Mouse (Mus musculus) neutrophil, adult 5-6 weeks (primary cell): ENCODE data around the gene D130043K22Rik. TPM values are rescaled to one million over a fixed set of nuclear protein-coding genes. Genes with fewer than 3 reads are reported as not detected.

ENCODE experiments used
- ATAC-seq: fragments of 151-379, 151-347 bp; 2 replicates; pipeline ENCODE4 v1.8.0; 2017; ENCODE audit warnings: mild to moderate bottlenecking, moderate TSS enrichment; ENCODE audit not compliant: insufficient number of reproducible peaks, poor library complexity, low FRiP score, severe bottlenecking; ENCODE audit errors: extremely low read depth
- total RNA-seq: library from RNA; stranded (forward); fragments of 200-1000 nt; gene quantifications from 2 replicates; pipeline ENCODE4 v1.2.3, GENCODE M21; 2017

D130043K22Rik gene
- total RNA-seq, 1 experiment from 2014 or later = not detected

DNA sequence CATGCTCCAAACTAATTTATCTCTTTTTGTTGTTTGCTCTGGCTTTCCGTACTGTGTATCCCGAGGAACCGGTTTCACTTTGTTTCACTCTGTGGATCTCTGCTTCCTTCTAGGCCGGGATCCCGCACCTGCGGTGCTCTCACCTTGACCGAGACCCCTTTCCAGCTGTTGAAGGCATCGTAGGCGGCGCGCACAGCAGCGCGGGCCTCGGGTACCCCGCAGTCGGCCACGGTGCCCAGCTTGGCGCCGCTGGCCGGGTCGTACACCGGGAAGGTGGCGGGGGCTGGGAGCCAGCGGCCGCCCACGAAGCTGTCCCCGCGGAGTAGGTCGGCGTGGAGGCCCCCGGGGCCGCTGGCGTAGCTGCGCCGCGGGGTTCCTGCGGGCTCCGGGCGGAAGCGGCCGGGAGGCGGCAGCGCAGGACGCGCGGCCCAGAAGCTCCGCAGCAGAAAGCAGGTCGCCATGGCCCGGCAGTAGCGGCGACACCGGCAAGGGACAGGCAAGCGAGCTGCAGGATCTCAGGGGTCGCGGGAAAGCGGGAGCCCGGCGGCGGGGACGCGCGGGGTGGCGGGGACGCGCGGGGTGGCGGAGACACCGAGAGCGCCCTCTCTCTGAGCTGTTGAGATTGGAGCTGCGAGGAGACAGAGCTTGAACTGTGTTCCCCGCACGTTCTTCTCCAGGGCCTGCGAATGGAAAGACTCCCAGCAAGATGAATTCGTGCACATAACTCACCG is 92.3 kb downstream of the D130043K22Rik start, which contains the start of gene Aldh5a1:
Gene Aldh5a1, minus strand, starts transcription at position 554 of the 731 bp plus-strand sequence.
- ATAC-seq = 0 out of 2 replicates have a peak, but pooled peaks have one; percentile 21

DNA sequence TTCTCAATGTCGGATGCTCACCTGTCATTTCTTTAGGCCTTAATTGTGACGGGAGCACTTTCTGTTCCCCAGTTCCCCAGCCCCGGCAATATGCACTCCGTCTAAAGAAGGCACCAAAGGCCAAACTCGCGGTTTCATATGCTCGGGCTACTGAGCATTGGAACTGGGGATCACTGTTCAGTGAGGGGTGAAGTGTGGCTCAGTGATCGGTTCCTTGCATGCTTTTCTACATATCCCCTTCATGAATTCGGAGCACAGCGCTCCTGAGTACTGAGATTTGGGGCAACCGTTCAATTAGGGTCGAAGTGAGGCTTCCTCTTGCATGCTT is 92.9 kb downstream of the D130043K22Rik start:
- ATAC-seq = 0 out of 2 replicates have a peak, but pooled peaks have one; percentile 6

DNA sequence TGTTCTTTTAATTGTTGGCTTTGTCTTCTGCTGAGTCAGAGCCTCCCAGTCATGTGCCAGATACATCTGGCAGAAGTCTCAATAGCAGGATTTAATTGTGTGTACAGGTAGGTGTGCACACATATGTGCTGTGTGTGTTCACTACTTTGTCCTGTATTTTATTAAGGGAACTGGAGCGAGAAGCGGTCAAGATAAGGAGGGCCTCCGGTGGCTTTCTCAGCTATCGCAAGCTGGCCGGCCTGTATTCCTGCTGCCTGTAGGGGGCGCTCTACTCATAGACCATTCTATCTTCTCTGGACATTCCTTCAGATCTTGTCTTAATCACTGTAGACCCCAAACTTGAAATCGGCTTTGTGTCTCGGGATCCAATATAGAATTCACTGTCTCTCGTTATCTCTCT is 93.7 kb downstream of the D130043K22Rik start:
- no peak for ATAC-seq

DNA sequence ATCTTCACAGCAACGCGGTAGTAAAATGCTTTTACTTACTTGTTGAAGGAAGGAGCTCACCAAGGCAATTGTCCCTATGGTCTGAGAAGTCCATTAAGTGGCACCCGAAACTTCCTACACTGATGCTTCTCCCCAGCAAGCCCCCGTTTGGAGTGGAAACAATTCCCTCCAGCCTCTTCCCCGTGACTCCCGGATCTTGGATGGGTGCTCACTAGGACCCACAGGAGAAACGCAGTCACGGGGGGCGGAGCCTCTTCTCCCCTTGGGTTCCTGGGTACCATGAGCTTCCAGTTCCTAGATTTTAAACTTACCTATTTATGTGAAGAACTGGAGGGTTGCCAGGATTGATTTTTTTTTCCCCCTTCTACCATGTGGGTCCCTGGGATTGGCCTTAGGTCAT is 94.5 kb downstream of the D130043K22Rik start:
- ATAC-seq = no peak

DNA sequence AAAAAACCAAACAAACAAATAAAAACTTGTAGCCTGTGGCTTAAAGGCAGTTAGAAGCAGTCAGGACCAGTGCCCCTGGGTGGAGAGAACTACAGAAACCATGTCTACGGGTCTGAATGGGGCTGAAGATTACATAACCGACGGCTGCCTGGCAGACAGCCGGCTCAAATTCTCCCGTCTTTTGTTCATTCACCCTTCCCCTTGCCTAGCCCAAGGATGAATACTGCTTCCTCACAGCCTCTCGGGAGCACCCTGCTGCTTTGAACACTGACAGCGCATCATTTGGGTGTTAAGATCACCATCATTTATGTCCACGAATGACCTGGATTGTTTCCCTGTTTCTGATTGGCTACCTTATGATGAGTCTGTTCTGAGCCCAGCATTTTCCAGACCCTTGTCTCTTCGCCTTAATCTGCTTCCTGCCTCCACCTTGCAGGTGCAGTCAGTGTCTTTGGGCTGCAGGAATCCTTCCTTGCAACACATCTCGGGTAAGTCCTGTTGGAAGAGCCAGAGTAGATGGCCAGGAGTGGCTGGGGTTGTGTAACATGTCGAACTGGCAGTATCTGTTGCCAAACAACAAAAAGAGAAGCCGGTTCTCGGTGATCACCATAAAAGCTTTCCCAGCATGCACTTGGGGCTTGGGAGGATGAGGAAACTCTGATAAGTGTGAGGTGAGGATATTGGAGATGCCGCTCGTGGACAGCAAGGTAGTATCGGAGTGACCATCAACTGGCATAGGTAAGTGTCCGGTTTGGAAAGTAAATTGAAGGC is 97.8 kb downstream of the D130043K22Rik start, which contains the start of gene Gpld1:
Gene Gpld1, plus strand, starts transcription at position 641 of the 771 bp plus-strand sequence.
- ATAC-seq = no peak

DNA sequence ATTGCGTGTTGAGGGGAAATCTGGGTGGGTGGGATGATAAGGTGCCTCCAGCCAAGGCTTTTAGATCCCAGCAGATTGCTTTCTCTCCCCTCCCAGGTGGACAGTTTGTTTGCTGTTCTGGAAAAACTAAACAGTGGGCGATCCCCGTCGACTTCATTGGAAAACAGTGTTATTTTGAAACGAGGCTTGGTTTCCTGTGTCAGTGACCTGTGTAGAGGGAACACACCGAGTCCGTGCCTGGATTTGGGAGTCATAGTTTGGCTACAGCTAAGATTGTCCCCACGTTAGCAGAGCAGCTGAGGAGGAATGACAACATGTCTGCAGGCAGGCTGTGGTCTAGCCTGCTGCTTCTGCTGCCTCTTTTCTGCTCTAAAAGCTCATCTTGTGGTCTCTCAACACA is 98.4 kb downstream of the D130043K22Rik start:
- no peak for ATAC-seq

DNA sequence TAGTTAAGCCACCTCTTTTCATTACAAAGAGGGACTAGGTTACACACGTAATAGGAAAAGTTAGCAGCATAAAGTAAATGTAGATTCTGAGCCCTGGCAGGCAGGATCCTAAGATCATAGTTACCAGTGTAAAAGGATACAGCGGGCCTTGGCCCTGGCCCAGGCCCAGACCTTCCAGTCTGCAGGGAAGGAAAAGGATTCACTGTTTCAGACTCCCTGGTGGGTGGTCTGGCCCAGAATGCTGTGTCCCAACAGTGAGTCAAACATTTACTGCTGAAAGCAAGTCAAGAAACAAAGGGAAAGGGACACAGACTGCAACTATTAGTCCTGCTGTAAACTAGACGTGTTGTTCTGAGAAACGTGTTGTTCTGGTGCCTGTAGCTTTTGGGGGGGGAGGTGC is 100.6 kb downstream of the D130043K22Rik start:
- no peak for ATAC-seq

DNA sequence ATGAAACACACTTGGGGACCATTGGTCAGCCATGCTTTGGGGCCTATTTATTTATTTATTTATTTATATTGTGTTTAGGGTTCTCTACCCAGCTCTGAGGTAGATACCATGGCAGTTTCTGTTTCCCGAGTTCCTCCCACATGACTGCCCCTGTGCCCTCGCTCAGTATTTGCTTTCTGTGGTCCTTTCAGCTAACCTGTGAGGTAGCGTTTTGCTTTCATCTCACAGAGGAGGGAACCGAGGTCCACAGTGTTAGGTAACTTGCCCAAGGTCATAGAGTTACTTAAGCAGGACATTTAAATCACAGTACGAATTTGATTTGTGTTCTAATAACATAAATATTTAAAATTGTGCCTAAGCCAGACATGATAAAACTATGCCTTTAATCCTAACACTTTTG is 102.2 kb downstream of the D130043K22Rik start:
- no peak for ATAC-seq

DNA sequence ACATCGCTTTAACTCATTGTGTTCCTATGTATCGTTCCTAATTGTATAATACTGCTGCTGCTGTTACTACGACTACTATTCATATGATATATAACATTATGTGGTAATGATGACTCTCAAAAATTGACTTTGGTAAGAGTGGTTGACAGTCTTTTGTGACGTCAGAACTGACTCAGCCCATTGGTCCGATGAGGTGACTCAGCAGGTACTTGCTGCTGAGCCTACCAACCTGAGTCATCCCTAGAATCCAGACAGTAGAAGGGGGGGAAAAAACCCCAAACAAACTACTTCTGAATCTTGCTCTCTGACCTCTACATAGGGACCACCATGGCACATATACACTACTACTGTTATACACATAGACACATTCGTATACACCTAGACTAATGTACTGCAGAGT is 103.9 kb downstream of the D130043K22Rik start:
- no peak for ATAC-seq

Other genes with a start within 250 kb of the D130043K22Rik start
- 2.0 and 2.2 TPM in 2 replicates for gene Armh2, start 103.9 kb upstream of the D130043K22Rik start, total RNA-seq
- 10.3 and 12.3 TPM in 2 replicates for gene Gmnn, start 83.2 kb upstream of the D130043K22Rik start, total RNA-seq
- gene BC005537, start 43.5 kb upstream of the D130043K22Rik start, total RNA-seq = 71.0 and 76.9 TPM in 2 replicates
- 24.4 and 27.4 TPM in 2 replicates for gene Acot13, start 13.6 kb upstream of the D130043K22Rik start, total RNA-seq
- gene Tdp2, start 13.5 kb upstream of the D130043K22Rik start, total RNA-seq = 54.3 and 54.8 TPM in 2 replicates
- gene Aldh5a1, start 92.5 kb downstream of the D130043K22Rik start, total RNA-seq = 0.12 TPM in 1 of 2 replicates, not detected in the other
- 0.70 and 0.98 TPM in 2 replicates for gene Gpld1, start 98.0 kb downstream of the D130043K22Rik start, total RNA-seq
- 18.5 and 20.8 TPM in 2 replicates for gene Mrs2, start 175.2 kb downstream of the D130043K22Rik start, total RNA-seq
- not detected in 2 replicates for gene Dcdc2a, start 210.9 kb downstream of the D130043K22Rik start, total RNA-seq